Mouse (Mus musculus): ENCODE measurements around the gene Srp14.

Srp14 gene

GRCm38 (mm10) chr2:118428296-118428695, 51.2 kb downstream of the Srp14 start:
- DNase-seq, result no peak

Data from lung, postnatal 4 days (tissue).